Mouse (Mus musculus) stomach, postnatal 0 days (tissue): ENCODE measurements at regions not wholly inside any gene's neighbourhood (a gene's known extent, or its start where the extent isn't known, plus 50 kb on each side); places are given as distances from the start of the nearest gene placed in this dataset.

Experiments used
- CTCF ChIP-seq: IDR thresholded peaks from 2 replicates; pipeline ENCODE4 v1.5.1; 2016; ENCODE audit warnings: antibody characterized with exemption, low read depth, mild to moderate bottlenecking, moderate library complexity
- EP300 ChIP-seq: optimal IDR thresholded peaks from 2 replicates; pipeline ENCODE3; 2016; ENCODE audit warnings: antibody characterized with exemption

DNA sequence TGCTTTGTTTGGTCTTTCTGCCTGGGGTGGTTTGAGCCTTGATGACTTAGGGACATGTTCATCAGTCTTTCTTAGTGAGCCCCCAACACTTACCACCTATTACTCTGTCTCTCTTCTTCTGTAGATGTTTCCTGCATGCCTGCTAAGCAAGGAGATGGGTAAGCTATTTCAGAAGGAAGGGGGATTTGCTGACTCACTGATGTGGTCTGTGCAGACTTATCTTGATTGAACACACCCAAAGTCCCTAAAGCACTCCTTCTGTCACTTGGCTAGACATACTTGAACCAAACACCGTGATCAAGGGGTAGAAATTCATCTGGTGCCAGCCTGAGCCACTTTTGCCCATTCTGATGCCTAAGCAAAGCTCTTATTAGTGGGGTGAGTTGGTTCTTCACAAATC is 72.0 kb downstream of the Neurod6 start:
- TF ChIP-seq CTCF (no peak), EP300 (no peak)
